Mouse (Mus musculus) stomach, postnatal 0 days (tissue): Measurements from ENCODE around the gene Ankfn1. TPM values are rescaled to one million over a fixed set of nuclear protein-coding genes. Genes with fewer than 3 reads are reported as not detected.
A peak's percentile ranks its signal among the peaks of the same experiment; 100 is the strongest.

Experiments used
- ATAC-seq: fragments of 200-750 bp; cut with Nextera tagmentation; 2 replicates; pipeline ENCODE4 v1.8.0; 2017; ENCODE audit not compliant: low FRiP score, low TSS enrichment
- DNase-seq: peaks from one replicate; pipeline ENCODE4 v3.0.0-alpha.2; 2016; ENCODE audit warnings: low spot score
- H3K27ac ChIP-seq: fragments of 300-500 bp; sonication (generic); replicated peaks from 2 replicates; pipeline ENCODE4 v1.5.1; 2014; ENCODE audit warnings: mild to moderate bottlenecking, control low read depth
- H3K27me3 ChIP-seq: fragments of 300-500 bp; sonication (generic); 2 replicates; pipeline ENCODE4 v1.6.1; 2014; ENCODE audit warnings: low read length; ENCODE audit not compliant: control insufficient read depth, insufficient read depth
- H3K36me3 ChIP-seq: fragments of 300-500 bp; sonication (generic); 2 replicates; pipeline ENCODE4 v1.6.1; 2014; ENCODE audit warnings: low read length, mixed read lengths; ENCODE audit not compliant: control insufficient read depth, insufficient read depth
- H3K4me1 ChIP-seq: fragments of 300-500 bp; sonication (generic); replicated peaks from 2 replicates; pipeline ENCODE4 v1.6.1; 2014; ENCODE audit warnings: antibody characterized with exemption; ENCODE audit not compliant: control insufficient read depth, insufficient read depth
- H3K4me2 ChIP-seq: fragments of 300-500 bp; sonication (generic); replicated peaks from 2 replicates; pipeline ENCODE4 v1.6.1; 2014; ENCODE audit warnings: low read depth, mild to moderate bottlenecking, control low read depth, moderate library complexity
- H3K4me3 ChIP-seq: fragments of 300-500 bp; sonication (generic); 2 replicates; pipeline ENCODE4 v1.5.1; 2014; ENCODE audit warnings: low read depth, low read length, control low read depth
- H3K9ac ChIP-seq: fragments of 300-500 bp; sonication (generic); 2 replicates; pipeline ENCODE4 v1.6.1; 2014; ENCODE audit warnings: mild to moderate bottlenecking, low read length, control low read depth, mixed read lengths
- H3K9me3 ChIP-seq: fragments of 300-500 bp; sonication (generic); 2 replicates; pipeline ENCODE4 v1.6.1; 2016; ENCODE audit warnings: low read length; ENCODE audit not compliant: control insufficient read depth
- CTCF ChIP-seq: IDR thresholded peaks from 2 replicates; pipeline ENCODE4 v1.5.1; 2016; ENCODE audit warnings: antibody characterized with exemption, low read depth, mild to moderate bottlenecking, moderate library complexity
- EP300 ChIP-seq: optimal IDR thresholded peaks from 2 replicates; pipeline ENCODE3; 2016; ENCODE audit warnings: antibody characterized with exemption
- WGBS: fragments of 180-500 bp; shearing (Covaris S2); extraction: QIAGEN DNeasy Blood & Tissue Kit; methylation state at CpG from one replicate; pipeline ENCODE4 v1.1.7; 2014; 5-methylcytosine and 5-hydroxymethylcytosine counted together
- polyA plus RNA-seq: library from polyadenylated mRNA; unstranded; fragments of >200 nt; fragmentation: Nextera tagmentation; extraction: Ambion mirVana; gene quantifications from 2 replicates; pipeline ENCODE4 v1.2.1, GENCODE M21; 2015

Gene Ankfn1
- polyA plus RNA-seq, 1 experiment from 2014 or later = 0.10 TPM

GRCm38 (mm10) chr11:89803974-89804373 lies 26.5 kb upstream of the Ankfn1 start:
- H3K4me1 ChIP-seq = no peaks in the 10 kb centered on the region
- H3K27ac ChIP-seq = no peak overlapping the region
- TF ChIP-seq EP300 (no peak), CTCF (no peak)
- no peak for DNase-seq
- H3K36me3 ChIP-seq = no peaks in the 10 kb centered on the region
- WGBS = 73% methylated on average over 5 of the region's 5 CpGs
- H3K9ac ChIP-seq = no peak overlapping the region
- no peak overlapping the region for H3K4me3 ChIP-seq
- no peak for ATAC-seq
- H3K4me2 ChIP-seq = no peak overlapping the region
- H3K27me3 ChIP-seq = no peaks in the 10 kb centered on the region
- no peaks in the 10 kb centered on the region for H3K9me3 ChIP-seq

DNA sequence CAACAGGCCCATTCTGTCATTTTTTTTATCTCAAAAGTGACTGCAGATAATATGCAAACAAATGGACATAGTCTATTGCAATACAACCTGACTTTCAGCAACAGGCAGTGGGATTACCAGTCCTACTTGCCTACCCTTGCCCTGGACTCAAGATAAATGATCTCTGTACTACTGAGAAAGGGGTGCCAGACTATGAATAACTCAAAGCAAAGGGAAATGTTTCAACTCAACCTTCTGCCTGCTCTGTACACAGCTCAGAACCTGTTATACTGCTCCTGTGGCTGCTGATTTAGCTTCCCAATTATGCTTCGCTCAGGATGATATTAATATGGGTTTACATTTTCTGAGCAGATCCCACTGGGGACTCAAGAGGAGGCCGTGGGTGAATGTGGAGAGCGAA lies 15.3 kb upstream of the Ankfn1 start:
- Histone ChIP-seq H3K4me2 (no peak overlapping the region), H3K4me3 (no peak overlapping the region), H3K27me3 (no peaks in the 10 kb centered on the region), H3K4me1 (no peaks in the 10 kb centered on the region), H3K9ac (no peak overlapping the region), H3K36me3 (no peaks in the 10 kb centered on the region), H3K9me3 (no peaks in the 10 kb centered on the region), H3K27ac (peak overlapping the region; percentile 73)
- ATAC-seq = no peak
- TF ChIP-seq EP300 = peak; percentile 82
- TF ChIP-seq CTCF = no peak
- DNase-seq = no peak
- 74% methylated on average over 3 of the region's 3 CpGs for WGBS

DNA sequence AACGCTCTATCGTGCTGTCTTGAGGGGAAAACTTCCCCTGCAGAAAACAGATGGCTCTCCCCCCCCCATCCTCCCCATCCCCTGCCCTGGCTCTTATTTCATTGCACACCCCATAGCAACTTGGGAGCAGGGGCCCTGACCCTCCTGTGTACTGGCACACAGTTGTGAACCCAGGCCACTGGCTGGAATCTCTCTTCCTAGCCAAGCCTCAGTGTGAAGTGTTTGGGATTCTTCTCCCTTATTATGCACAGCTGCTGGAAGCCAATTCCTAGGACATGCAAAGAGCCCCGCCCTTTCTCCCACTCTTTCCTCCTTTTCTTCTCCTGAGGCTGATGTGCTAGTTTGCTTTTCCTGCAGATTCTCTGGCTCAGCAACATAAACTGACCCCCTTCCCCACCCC lies 1.4 kb downstream of the Ankfn1 start:
- DNase-seq = no peak
- no peak overlapping the region for H3K27ac ChIP-seq
- H3K4me3 ChIP-seq = no peak overlapping the region
- no peaks in the 10 kb centered on the region for H3K4me1 ChIP-seq
- no peak overlapping the region for H3K9ac ChIP-seq
- no peak for TF ChIP-seq EP300
- TF ChIP-seq CTCF = no peak
- H3K4me2 ChIP-seq = no peak overlapping the region
- H3K9me3 ChIP-seq = no peaks in the 10 kb centered on the region
- 77% methylated on average over 3 of the region's 3 CpGs for WGBS
- H3K27me3 ChIP-seq = no peaks in the 10 kb centered on the region
- H3K36me3 ChIP-seq = no peaks in the 10 kb centered on the region
- no peak for ATAC-seq

- Histone ChIP-seq H3K36me3 (no peaks in the 10 kb centered on the region), H3K9ac (no peak overlapping the region), H3K9me3 (no peaks in the 10 kb centered on the region), H3K27ac (no peak overlapping the region), H3K4me3 (no peak overlapping the region), H3K4me2 (no peak overlapping the region), H3K4me1 (no peaks in the 10 kb centered on the region), H3K27me3 (no peaks in the 10 kb centered on the region)
- TF ChIP-seq EP300 (no peak), CTCF (no peak)
- 73% methylated on average over 3 of the region's 3 CpGs for WGBS
- DNase-seq (no peak), ATAC-seq (no peak)
These were observed 2.5 kb downstream of the Ankfn1 start for GRCm38 (mm10) chr11:89774913-89775312.

DNA sequence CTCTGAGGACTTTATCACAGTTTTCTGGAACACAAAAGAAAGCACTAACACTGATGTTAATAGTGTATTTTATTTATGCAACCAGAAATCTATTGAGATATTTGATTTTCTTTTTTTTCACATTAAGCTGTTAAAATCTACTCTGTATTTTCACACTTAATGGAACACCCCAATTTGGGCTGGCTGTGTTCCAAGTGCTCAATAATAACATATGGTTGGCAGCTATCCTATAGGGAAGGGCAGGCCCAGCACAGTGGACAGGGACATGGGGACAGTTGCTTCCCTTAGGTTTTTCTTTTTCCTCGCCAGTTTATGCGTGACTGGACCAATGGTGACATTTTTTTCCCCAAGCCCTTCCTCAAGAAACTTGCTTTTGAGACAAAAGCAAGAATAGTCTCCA lies 4.5 kb downstream of the Ankfn1 start:
- Histone ChIP-seq H3K27ac (no peak overlapping the region), H3K4me2 (no peak overlapping the region), H3K36me3 (no peaks in the 10 kb centered on the region), H3K27me3 (no peaks in the 10 kb centered on the region), H3K9ac (no peak overlapping the region), H3K4me3 (no peak overlapping the region), H3K9me3 (no peaks in the 10 kb centered on the region), H3K4me1 (no peaks in the 10 kb centered on the region)
- 77% methylated on average over 2 of the region's 2 CpGs for WGBS
- ATAC-seq (no peak), DNase-seq (no peak)
- TF ChIP-seq CTCF (no peak), EP300 (no peak)

- H3K36me3 ChIP-seq = no peaks in the 10 kb centered on the region
- no peak overlapping the region for H3K4me2 ChIP-seq
- 64% methylated on average over 2 of the region's 2 CpGs for WGBS
- no peaks in the 10 kb centered on the region for H3K9me3 ChIP-seq
- H3K9ac ChIP-seq = no peak overlapping the region
- DNase-seq = no peak
- no peak for TF ChIP-seq EP300
- no peak for TF ChIP-seq CTCF
- no peak overlapping the region for H3K27ac ChIP-seq
- no peaks in the 10 kb centered on the region for H3K27me3 ChIP-seq
- H3K4me1 ChIP-seq = no peaks in the 10 kb centered on the region
- ATAC-seq = no peak
- H3K4me3 ChIP-seq = no peak overlapping the region
These were observed 11.7 kb downstream of the Ankfn1 start for GRCm38 (mm10) chr11:89765770-89766148.
